Mouse (Mus musculus) ovary, postnatal 14 days (tissue): ENCODE results near the gene Dis3l2.

Experiments used
- DNase-seq: peaks from one replicate; pipeline ENCODE4 v3.0.0; 2022; ENCODE audit warnings: low spot score

The Dis3l2 gene

GRCm38 (mm10) chr1:86916355-86916984 is 212.9 kb downstream of the Dis3l2 start:
- no peak for DNase-seq

- no peak for DNase-seq
Observed at GRCm38 (mm10) chr1:86925776-86926175, 222.2 kb downstream of the Dis3l2 start.

- DNase-seq, result no peak
Observed at GRCm38 (mm10) chr1:86931606-86932379, 228.2 kb downstream of the Dis3l2 start.

DNA sequence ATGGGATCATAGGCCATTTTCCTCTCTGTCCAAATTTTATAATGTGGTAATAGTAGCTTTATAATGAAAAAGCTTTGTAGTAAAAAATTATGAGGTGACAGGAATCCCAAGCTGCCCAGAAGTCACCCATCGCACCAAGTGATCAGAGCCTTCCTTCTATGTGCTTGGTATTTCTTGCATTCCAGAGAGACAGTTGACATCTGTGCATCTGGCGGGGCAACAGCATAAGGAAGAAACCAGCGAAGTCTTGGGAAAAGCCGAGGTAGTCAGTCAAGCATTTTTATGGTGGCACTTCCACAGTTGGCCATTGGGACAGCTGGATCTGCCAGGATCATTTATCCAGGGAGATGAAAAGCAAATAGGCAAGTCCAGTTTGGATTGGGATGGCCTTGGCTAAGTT is 229.2 kb downstream of the Dis3l2 start:
- DNase-seq, result no peak

DNA sequence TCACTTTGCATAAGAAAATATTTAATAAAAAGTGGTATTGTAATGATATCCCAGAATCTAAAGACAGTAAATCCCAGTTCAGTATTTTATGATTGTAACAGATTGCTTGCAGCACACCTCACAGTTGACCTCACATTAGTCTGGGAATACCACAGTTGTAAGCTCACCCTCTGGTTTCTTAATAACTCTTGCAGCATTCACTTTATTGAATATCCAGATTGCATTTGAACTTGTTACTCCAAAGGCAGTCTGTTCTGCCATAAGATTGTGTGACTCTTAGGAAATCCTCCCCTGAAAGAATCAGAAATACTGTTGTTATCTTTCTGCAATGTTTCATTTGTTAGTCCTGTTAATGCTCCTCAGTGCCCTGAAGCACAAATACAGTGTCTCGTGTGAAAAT is 230.0 kb downstream of the Dis3l2 start:
- no peak for DNase-seq

DNA sequence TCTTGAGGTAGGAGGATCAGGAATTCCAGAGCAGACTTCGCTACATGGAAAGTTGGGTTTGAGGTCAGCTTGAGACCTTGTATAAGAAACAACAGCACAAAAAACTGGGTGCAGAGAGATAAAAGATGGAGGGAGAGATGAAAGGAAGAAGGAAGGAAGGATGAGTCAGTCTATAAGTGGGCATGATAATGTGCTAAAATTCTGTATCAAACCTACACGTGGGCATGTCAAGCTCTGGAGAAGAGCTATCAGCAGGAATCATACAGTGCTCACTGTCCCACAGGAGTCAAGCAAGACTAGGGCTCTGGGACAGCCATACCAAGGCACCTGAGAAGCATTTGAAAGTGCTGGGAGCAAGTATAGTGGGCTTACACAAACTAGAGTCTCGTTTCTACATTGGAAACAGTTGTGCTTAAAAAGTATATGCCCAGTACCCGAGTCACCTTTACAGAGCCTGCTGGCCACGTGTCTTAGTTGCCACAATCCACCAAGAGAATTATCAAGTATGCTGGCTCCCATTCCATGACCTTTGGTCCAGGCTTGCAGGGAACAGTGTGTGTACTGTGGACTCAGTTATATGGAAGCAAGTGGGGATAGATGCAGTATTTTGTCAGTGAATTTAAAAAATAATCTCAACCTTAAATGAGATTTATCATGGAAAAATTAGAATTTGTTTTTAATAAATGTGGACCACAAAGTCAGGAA is 248.0 kb downstream of the Dis3l2 start:
- DNase-seq, result no peak

GRCm38 (mm10) chr1:86955801-86956200 is 252.2 kb downstream of the Dis3l2 start:
- no peak for DNase-seq

- DNase-seq, result peak; percentile 41
Observed at GRCm38 (mm10) chr1:86968261-86968964, 264.8 kb downstream of the Dis3l2 start.

DNA sequence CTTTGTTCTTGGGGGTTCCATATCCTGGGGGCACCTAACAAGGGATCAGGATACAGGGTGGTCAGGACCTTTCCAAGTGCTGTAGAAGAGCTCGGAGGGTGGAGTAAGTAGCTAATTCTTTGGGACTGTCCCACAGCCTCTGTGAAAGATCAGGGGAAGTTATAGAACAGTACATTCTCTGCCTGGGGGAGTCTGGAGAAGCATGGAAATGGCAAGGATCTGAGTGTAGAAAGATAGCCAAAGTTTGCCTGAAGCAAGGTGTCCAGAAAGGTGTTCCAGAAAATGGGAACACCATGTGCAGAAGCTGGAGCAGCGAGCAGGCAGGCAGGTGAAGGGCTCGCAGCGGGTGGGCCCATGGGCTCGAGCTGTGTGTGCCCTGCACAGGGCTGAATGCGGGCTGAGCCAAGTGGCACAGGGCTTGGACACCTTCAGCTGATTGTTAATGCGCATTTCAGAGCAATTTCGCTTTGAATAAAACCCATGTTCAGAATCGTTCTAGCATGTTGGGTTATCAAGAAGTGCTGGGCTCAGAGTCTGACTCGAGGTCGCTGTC is 265.6 kb downstream of the Dis3l2 start:
- DNase-seq, result no peak

GRCm38 (mm10) chr1:86972693-86973092 is 269.1 kb downstream of the Dis3l2 start:
- no peak for DNase-seq

DNA sequence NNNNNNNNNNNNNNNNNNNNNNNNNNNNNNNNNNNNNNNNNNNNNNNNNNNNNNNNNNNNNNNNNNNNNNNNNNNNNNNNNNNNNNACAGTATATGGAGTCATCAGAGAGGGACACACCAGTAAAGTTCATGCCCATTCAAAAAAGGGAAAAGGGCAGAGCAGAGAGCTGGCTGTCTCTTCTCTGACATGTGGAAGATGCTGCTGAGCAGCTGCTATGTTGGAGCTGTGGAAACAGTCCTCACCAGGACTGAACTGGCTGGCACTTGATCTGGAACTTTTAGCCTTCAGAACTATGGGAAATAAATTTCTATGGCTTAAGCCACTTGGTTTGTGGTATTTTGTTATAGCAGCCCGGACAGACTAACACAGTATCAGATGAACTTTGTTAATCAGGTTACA is 273.4 kb downstream of the Dis3l2 start:
- DNase-seq, result no peak

- no peak for DNase-seq
Observed at GRCm38 (mm10) chr1:86986372-86986771, 282.8 kb downstream of the Dis3l2 start.

DNA sequence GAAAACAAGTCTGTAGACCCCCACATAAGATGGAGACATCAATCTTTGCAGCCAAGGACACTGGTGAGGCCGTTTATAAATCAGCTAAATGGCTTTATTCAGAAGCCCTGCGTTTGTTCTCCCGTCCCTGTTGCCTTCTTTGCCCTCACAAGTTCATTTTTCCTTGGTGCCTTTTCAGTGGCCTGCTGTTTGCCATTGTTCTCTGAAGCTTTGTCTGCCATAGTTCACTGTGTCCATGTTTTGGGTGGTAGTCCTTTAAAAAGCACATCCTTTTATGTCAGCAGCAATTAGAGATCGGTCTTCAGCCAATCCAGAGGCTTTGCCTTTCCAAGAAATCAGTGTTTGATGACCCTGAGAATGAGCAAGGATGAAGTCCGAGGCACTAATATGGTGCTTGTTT is 289.2 kb downstream of the Dis3l2 start:
- no peak for DNase-seq

GRCm38 (mm10) chr1:86994023-86994422 is 290.4 kb downstream of the Dis3l2 start:
- no peak for DNase-seq

GRCm38 (mm10) chr1:86998051-86998450 is 294.4 kb downstream of the Dis3l2 start:
- no peak for DNase-seq

DNA sequence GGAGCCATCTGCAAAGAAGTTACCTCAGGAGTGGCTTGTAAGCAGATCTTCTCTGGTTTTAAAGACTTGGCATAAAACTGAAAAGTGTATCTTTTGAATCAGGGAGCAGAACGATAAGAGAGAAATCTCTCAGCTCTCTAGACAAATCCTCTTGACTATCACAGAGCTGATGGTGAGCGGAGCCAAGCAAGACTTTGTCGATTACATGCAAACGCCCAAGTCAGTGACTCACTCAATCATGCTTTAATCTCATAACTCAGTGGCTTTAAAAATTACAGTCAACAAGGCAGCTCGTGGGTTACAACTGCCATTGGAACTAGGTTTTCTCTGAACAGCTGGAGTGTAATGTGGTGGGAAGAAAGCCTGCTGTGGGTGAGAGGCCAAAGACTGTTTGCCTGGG is 297.8 kb downstream of the Dis3l2 start:
- DNase-seq, result no peak

DNA sequence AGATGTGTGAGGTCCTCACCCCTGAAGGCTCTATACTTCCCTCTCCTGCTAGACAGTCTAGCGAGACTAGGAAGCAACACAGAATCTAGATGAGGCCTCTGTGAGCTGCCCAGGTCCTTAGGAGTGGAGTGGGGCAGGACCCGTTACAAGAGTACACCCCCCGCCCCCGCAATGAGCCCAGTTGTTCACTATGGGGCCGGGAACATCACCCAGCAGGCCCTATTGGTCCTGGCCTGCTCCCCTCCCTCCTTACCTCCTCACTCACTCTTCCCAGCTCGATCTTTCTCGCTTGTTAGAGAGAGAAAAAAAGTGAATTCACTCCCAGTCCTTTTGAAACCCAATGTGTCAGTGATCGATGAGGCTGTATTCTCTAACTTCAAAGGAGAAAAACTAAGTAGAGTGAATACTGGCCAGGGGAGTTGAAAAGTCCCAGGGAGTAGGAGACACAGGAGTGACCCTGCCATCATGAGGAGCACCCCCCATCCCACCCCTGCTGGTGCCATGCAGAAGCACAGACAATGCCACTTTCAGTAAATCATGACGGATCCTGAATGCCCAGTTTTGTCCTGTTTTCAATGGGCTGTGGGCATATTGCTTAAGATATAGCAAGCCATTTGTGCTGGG is 299.0 kb downstream of the Dis3l2 start:
- no peak for DNase-seq

GRCm38 (mm10) chr1:87003169-87003552 is 299.6 kb downstream of the Dis3l2 start:
- no peak for DNase-seq

- DNase-seq, result no peak
Observed at GRCm38 (mm10) chr1:87006425-87006824, 302.8 kb downstream of the Dis3l2 start.

DNA sequence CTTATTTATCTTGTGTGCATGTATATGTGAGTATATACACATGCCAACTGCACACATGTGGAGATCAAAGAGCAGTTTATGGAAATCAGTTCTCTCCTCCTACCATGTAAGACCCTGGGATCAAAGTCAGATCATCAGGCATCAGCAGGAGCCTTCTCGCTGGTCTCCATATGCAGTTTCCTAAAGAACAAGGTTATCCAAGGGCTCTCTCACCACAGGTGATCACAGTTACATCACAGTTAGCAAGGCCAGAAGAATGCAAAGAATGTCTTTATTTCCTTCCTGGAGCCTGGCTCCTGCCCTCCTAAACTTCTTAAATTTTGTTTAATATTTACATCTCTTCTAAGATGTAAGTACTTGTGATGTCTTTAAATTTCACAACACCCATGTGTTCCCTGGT is 304.6 kb downstream of the Dis3l2 start:
- DNase-seq, result no peak

- no peak for DNase-seq
Observed at GRCm38 (mm10) chr1:87009156-87009555, 305.5 kb downstream of the Dis3l2 start.
